8 mouse cellular contexts compared by ENCODE assay signal in genomic region chr11:98203351-98203911, GRCm38 (mm10). TPM values are rescaled to one million over a fixed set of nuclear protein-coding genes. Genes with fewer than 3 reads are reported as not detected.
DNase-seq lines count a peak whose midpoint lies in the region; ATAC-seq and TF ChIP-seq lines count a peak whose summit lies in the region.

No protein-coding gene starts in this region.

- peak; percentile 50 for DNase-seq in liver, adult 2 months (ENCODE audit: extremely low read depth, low read depth, low spot score)
- DNase-seq in liver, result no peak
- no peak for DNase-seq in hindbrain, postnatal 0 days (ENCODE audit: low spot score)
- DNase-seq in spleen, postnatal 4 days (ENCODE audit: low spot score in 2 of 2), result peak; percentile 46 to 78
- no peak for DNase-seq in thymus, postnatal 0 days (ENCODE audit: low spot score)

- ATAC-seq in hindbrain, postnatal 0 days, result no peak; the same call in 1 of the 2 replicates
- peak; percentile 16 for ATAC-seq in liver, embryonic 15.5 days (ENCODE audit: insufficient read depth)

- WGBS in liver, adult 2 months, result under 1% methylated on average over 37 of the region's 37 CpGs
- WGBS in hindbrain, postnatal 0 days, result under 1% methylated on average over 37 of the region's 37 CpGs
- under 1% methylated on average over 37 of the region's 37 CpGs for WGBS in liver, embryonic 15.5 days (ENCODE audit: insufficient replicate concordance)

- no peak for TF ChIP-seq CTCF in liver, adult 2 months (IDR thresholded peaks at IDR 0.05; ENCODE audit: low read depth, low read length)
- no peak for TF ChIP-seq CTCF in bone marrow macrophage, adult 2 months (IDR thresholded peaks at IDR 0.05; ENCODE audit: low read depth, low read length)
- TF ChIP-seq CTCF in embryonic fibroblast, embryonic 13.5 days (IDR thresholded peaks at IDR 0.05; ENCODE audit: borderline replicate concordance, insufficient read depth, low read length), result no peak
- TF ChIP-seq CTCF in hindbrain, postnatal 0 days (IDR thresholded peaks at IDR 0.05; ENCODE audit: low read depth), result no peak

- peak overlapping the region; percentile 61 for H3K27ac ChIP-seq in liver, adult 2 months (replicated peaks; ENCODE audit: insufficient read depth, low read depth, low read length)
- peak overlapping the region; percentile 57 for H3K27ac ChIP-seq in bone marrow macrophage, adult 2 months (ENCODE audit: insufficient read depth, low read depth, low read length)
- peak overlapping the region; percentile 60 for H3K27ac ChIP-seq in embryonic fibroblast, embryonic 13.5 days (ENCODE audit: insufficient read depth, low read length)
- peak overlapping the region; percentile 100 for H3K27ac ChIP-seq in hindbrain, postnatal 0 days
- H3K27ac ChIP-seq in liver, embryonic 15.5 days (replicated peaks), result peak overlapping the region; percentile 100

- TF ChIP-seq POLR2A in liver, adult 2 months (IDR thresholded peaks at IDR 0.05; ENCODE audit: extremely low read depth, insufficient read depth, low read length), result no peak
- TF ChIP-seq POLR2A in bone marrow macrophage, adult 2 months (IDR thresholded peaks at IDR 0.05; ENCODE audit: borderline replicate concordance, low read depth, low read length), result no peak
- peak; percentile 47 for TF ChIP-seq POLR2A in embryonic fibroblast, embryonic 13.5 days (IDR thresholded peaks at IDR 0.05; ENCODE audit: low read depth, low read length)

- H3K36me3 ChIP-seq in liver, adult 2 months (ENCODE audit: control insufficient read depth, insufficient read depth, low read length), result peaks cover 5% of the 10 kb centered on the region; the same call in 1 of the 2 replicates
- H3K36me3 ChIP-seq in hindbrain, postnatal 0 days (ENCODE audit: insufficient read depth, low read length), result no peaks in the 10 kb centered on the region
- H3K36me3 ChIP-seq in liver, embryonic 15.5 days (replicated peaks), result peaks cover 9% of the 10 kb centered on the region

- peak overlapping the region; percentile 97 for H3K9ac ChIP-seq in liver, adult 2 months (ENCODE audit: low read depth, low read length)
- H3K9ac ChIP-seq in hindbrain, postnatal 0 days (replicated peaks; ENCODE audit: low read length), result peak overlapping the region; percentile 100
- H3K9ac ChIP-seq in liver, embryonic 15.5 days, result peak overlapping the region; percentile 100

- H3K27me3 ChIP-seq in liver, adult 2 months (ENCODE audit: control insufficient read depth, insufficient read depth, low read length), result no peaks in the 10 kb centered on the region
- H3K27me3 ChIP-seq in hindbrain, postnatal 0 days (ENCODE audit: insufficient read depth, low read length), result no peaks in the 10 kb centered on the region
- H3K27me3 ChIP-seq in liver, embryonic 15.5 days, result no peaks in the 10 kb centered on the region

- H3K79me2 ChIP-seq in liver, adult 2 months (ENCODE audit: control insufficient read depth, insufficient read depth, low read length), result peaks cover 5% of the 10 kb centered on the region; the same call in 1 of the 2 replicates

- H3K4me1 ChIP-seq in liver, adult 2 months (ENCODE audit: control insufficient read depth, insufficient read depth, low read length), result no peaks in the 10 kb centered on the region; the same call in 1 of the 2 replicates
- peaks cover 13% of the 10 kb centered on the region for H3K4me1 ChIP-seq in bone marrow macrophage, adult 2 months (ENCODE audit: control insufficient read depth, insufficient read depth, low read length)
- H3K4me1 ChIP-seq in embryonic fibroblast, embryonic 13.5 days (ENCODE audit: control insufficient read depth, insufficient read depth, low read length), result no peaks in the 10 kb centered on the region; the same call in 1 of the 2 replicates
- peaks cover 7% of the 10 kb centered on the region; the same call in 1 of the 2 replicates for H3K4me1 ChIP-seq in hindbrain, postnatal 0 days (ENCODE audit: insufficient read depth, low read length)
- H3K4me1 ChIP-seq in liver, embryonic 15.5 days (replicated peaks), result peaks cover 19% of the 10 kb centered on the region

- H3K9me3 ChIP-seq in hindbrain, postnatal 0 days (ENCODE audit: low read length), result no peaks in the 10 kb centered on the region
- no peaks in the 10 kb centered on the region for H3K9me3 ChIP-seq in liver, embryonic 15.5 days (replicated peaks)

- H3K4me2 ChIP-seq in hindbrain, postnatal 0 days (ENCODE audit: low read depth, low read length), result peak overlapping the region; percentile 98
- peak overlapping the region; percentile 68 for H3K4me2 ChIP-seq in liver, embryonic 15.5 days

- H3K4me3 ChIP-seq in liver, adult 2 months (ENCODE audit: insufficient read depth, low read depth, low read length), result peak overlapping the region; percentile 91
- peak overlapping the region; percentile 76 for H3K4me3 ChIP-seq in bone marrow macrophage, adult 2 months (ENCODE audit: insufficient read depth, low read length)
- peak overlapping the region; percentile 96 for H3K4me3 ChIP-seq in embryonic fibroblast, embryonic 13.5 days (ENCODE audit: insufficient read depth, low read length)
- peak overlapping the region; percentile 97 for H3K4me3 ChIP-seq in hindbrain, postnatal 0 days (ENCODE audit: low read length)
- H3K4me3 ChIP-seq in liver, embryonic 15.5 days (replicated peaks), result peak overlapping the region; percentile 96

RNA-seq across cellular contexts. Expression of gene Cdk12, which starts 0.6 kb away (rescaled TPM):
- 19.5 and 20.3 TPM in 2 replicates for total RNA-seq in liver, adult 2 months (2014; rRNA removed)
- 5.8 and 7.9 TPM in 2 replicates for polyA plus RNA-seq in liver, adult 2 months (2012; rRNA removed)
- 26.5 and 29.6 TPM in 2 replicates for polyA plus RNA-seq in bone marrow macrophage, adult 2 months (2012; ENCODE audit: insufficient read depth, insufficient read length, missing spikeins)
- 41.8 and 42.0 TPM in 2 replicates for polyA plus RNA-seq in embryonic fibroblast, embryonic 13.5 days (2011; ENCODE audit: insufficient read length, low read depth, missing spikeins)
- total RNA-seq in hindbrain, postnatal 0 days (2014; rRNA removed), result 27.4 and 28.5 TPM in 2 replicates
- polyA plus RNA-seq in hindbrain, postnatal 0 days (2015; fragmentation: Nextera tagmentation; extraction: Ambion mirVana), result 5.8 and 6.6 TPM in 2 replicates
- 5.3 and 5.7 TPM in 2 replicates for polyA plus RNA-seq in liver, embryonic 15.5 days (2015; fragmentation: Nextera tagmentation; extraction: Ambion mirVana)
- polyA plus RNA-seq in thymus, postnatal 0 days (2015; fragmentation: Nextera tagmentation; extraction: Ambion mirVana), result 9.0 and 12.2 TPM in 2 replicates

RNA-seq across cellular contexts. Expression of gene Med1, which starts 10.3 kb away (rescaled TPM):
- total RNA-seq in liver, adult 2 months (2014; rRNA removed), result 10.0 and 12.9 TPM in 2 replicates
- polyA plus RNA-seq in liver, adult 2 months (2012; rRNA removed), result 5.3 and 5.6 TPM in 2 replicates
- polyA plus RNA-seq in bone marrow macrophage, adult 2 months (2012; ENCODE audit: insufficient read depth, insufficient read length, missing spikeins), result 32.5 and 32.7 TPM in 2 replicates
- 52.2 and 59.7 TPM in 2 replicates for polyA plus RNA-seq in embryonic fibroblast, embryonic 13.5 days (2011; ENCODE audit: insufficient read length, low read depth, missing spikeins)
- 32.7 and 39.5 TPM in 2 replicates for total RNA-seq in hindbrain, postnatal 0 days (2014; rRNA removed)
- 48.9 and 49.0 TPM in 2 replicates for polyA plus RNA-seq in hindbrain, postnatal 0 days (2015; fragmentation: Nextera tagmentation; extraction: Ambion mirVana)
- polyA plus RNA-seq in liver, embryonic 15.5 days (2015; fragmentation: Nextera tagmentation; extraction: Ambion mirVana), result 21.1 and 21.3 TPM in 2 replicates
- polyA plus RNA-seq in thymus, postnatal 0 days (2015; fragmentation: Nextera tagmentation; extraction: Ambion mirVana), result 68.4 and 75.8 TPM in 2 replicates

RNA-seq across cellular contexts. Expression of gene Fbxl20, which starts 53.2 kb away (rescaled TPM):
- 15.1 and 16.7 TPM in 2 replicates for total RNA-seq in liver, adult 2 months (2014; rRNA removed)
- polyA plus RNA-seq in liver, adult 2 months (2012; rRNA removed), result 8.7 and 12.3 TPM in 2 replicates
- 50.6 and 54.7 TPM in 2 replicates for polyA plus RNA-seq in bone marrow macrophage, adult 2 months (2012; ENCODE audit: insufficient read depth, insufficient read length, missing spikeins)
- polyA plus RNA-seq in embryonic fibroblast, embryonic 13.5 days (2011; ENCODE audit: insufficient read length, low read depth, missing spikeins), result 30.3 and 34.0 TPM in 2 replicates
- total RNA-seq in hindbrain, postnatal 0 days (2014; rRNA removed), result 15.7 and 20.9 TPM in 2 replicates
- polyA plus RNA-seq in hindbrain, postnatal 0 days (2015; fragmentation: Nextera tagmentation; extraction: Ambion mirVana), result 11.9 and 13.0 TPM in 2 replicates
- 6.5 and 6.9 TPM in 2 replicates for polyA plus RNA-seq in liver, embryonic 15.5 days (2015; fragmentation: Nextera tagmentation; extraction: Ambion mirVana)
- polyA plus RNA-seq in thymus, postnatal 0 days (2015; fragmentation: Nextera tagmentation; extraction: Ambion mirVana), result 12.2 and 18.7 TPM in 2 replicates

Comparison
In these comparisons a context has a peak if more than half of its experiments do, and no peak if none do; other contexts are left out.
1. DNase-seq: peak in liver, adult 2 months (single experiment) and spleen, postnatal 4 days (2 of 2); none in liver (single experiment), hindbrain, postnatal 0 days (single experiment) and thymus, postnatal 0 days (single experiment).
2. Peak in every context shown above with its lines, with median percentiles within 50 percentile points of each other: H3K27ac ChIP-seq, H3K4me3 ChIP-seq and H3K9ac ChIP-seq.